Mouse (Mus musculus): ENCODE data around the gene Il17rb. TPM values are rescaled to one million over a fixed set of nuclear protein-coding genes. Genes with fewer than 3 reads are reported as not detected.

Il17rb gene
- 1.0 and 1.4 TPM in 2 replicates for polyA plus RNA-seq (2016; fragmentation: Nextera tagmentation; extraction: Ambion mirVana)

- Histone ChIP-seq H3K4me3 (peak within 1 kb of the TSS; percentile 36), H3K4me1 (peaks cover 6% of the 10 kb centered on the region), H3K4me2 (replicated peaks) (peak within 1 kb of the TSS; percentile 86), H3K9me3 (no peaks in the 10 kb centered on the region), H3K27ac (no peak within 1 kb of the TSS), H3K27me3 (replicated peaks) (peaks cover 29% of the 10 kb centered on the region), H3K36me3 (no peaks in the 10 kb centered on the region), H3K9ac (peak within 1 kb of the TSS; percentile 40; the same call in 1 of the 2 replicates)
- ATAC-seq (ENCODE audit: low FRiP score, low read depth) = 0 out of 2 replicates have a peak, but pooled peaks have one; percentile 21
- 10% methylated on average over 53 of the region's 54 CpGs for WGBS
Observed at GRCm38 (mm10) chr14:30008733-30009575, at the start of gene Il17rb, which contains the start of gene Chdh. Gene Il17rb, minus strand, starts transcription at chr14:30008896. Gene Chdh, plus strand, starts transcription at chr14:30009023.

- ATAC-seq (ENCODE audit: low FRiP score, low read depth) = peak; percentile 77
- Histone ChIP-seq H3K27ac (no peak overlapping the region), H3K27me3 (replicated peaks) (no peaks in the 10 kb centered on the region), H3K4me1 (0 out of 2 replicates have a peak, but pooled peaks cover 4% of the 10 kb centered on the region), H3K4me3 (no peak overlapping the region), H3K4me2 (replicated peaks) (no peak overlapping the region), H3K36me3 (no peaks in the 10 kb centered on the region), H3K9ac (no peak overlapping the region), H3K9me3 (no peaks in the 10 kb centered on the region)
- 60% methylated on average over 13 of the region's 13 CpGs for WGBS
Observed at GRCm38 (mm10) chr14:30056031-30056766, 47.5 kb upstream of the Il17rb start.

- Histone ChIP-seq H3K4me2 (replicated peaks) (no peak overlapping the region), H3K36me3 (no peaks in the 10 kb centered on the region), H3K27me3 (replicated peaks) (no peaks in the 10 kb centered on the region), H3K4me3 (no peak overlapping the region), H3K4me1 (0 out of 2 replicates have a peak, but pooled peaks cover 4% of the 10 kb centered on the region), H3K9ac (no peak overlapping the region), H3K9me3 (no peaks in the 10 kb centered on the region), H3K27ac (no peak overlapping the region)
- 84% methylated on average over 7 of the region's 7 CpGs for WGBS
- no peak for ATAC-seq (ENCODE audit: low FRiP score, low read depth)
Observed at GRCm38 (mm10) chr14:30054922-30055321, 46.2 kb upstream of the Il17rb start.

GRCm38 (mm10) chr14:30050280-30050679 lies 41.6 kb upstream of the Il17rb start:
- Histone ChIP-seq H3K4me3 (no peak overlapping the region), H3K9me3 (no peaks in the 10 kb centered on the region), H3K4me1 (no peaks in the 10 kb centered on the region), H3K27ac (no peak overlapping the region), H3K27me3 (replicated peaks) (no peaks in the 10 kb centered on the region), H3K9ac (no peak overlapping the region), H3K4me2 (replicated peaks) (no peak overlapping the region), H3K36me3 (no peaks in the 10 kb centered on the region)
- 90% methylated on average over 8 of the region's 8 CpGs for WGBS
- no peak for ATAC-seq (ENCODE audit: low FRiP score, low read depth)

- no peak overlapping the region for H3K4me3 ChIP-seq
- H3K4me1 ChIP-seq = no peaks in the 10 kb centered on the region
- no peak for ATAC-seq (ENCODE audit: low FRiP score, low read depth)
- no peaks in the 10 kb centered on the region for H3K27me3 ChIP-seq (replicated peaks)
- WGBS = 88% methylated on average over 3 of the region's 3 CpGs
- no peak overlapping the region for H3K4me2 ChIP-seq (replicated peaks)
- H3K27ac ChIP-seq = no peak overlapping the region
- no peaks in the 10 kb centered on the region for H3K36me3 ChIP-seq
- H3K9ac ChIP-seq = no peak overlapping the region
- H3K9me3 ChIP-seq = no peaks in the 10 kb centered on the region
Observed at GRCm38 (mm10) chr14:30048049-30048448, 39.4 kb upstream of the Il17rb start.

GRCm38 (mm10) chr14:30046976-30047375 lies 38.3 kb upstream of the Il17rb start:
- ATAC-seq (ENCODE audit: low FRiP score, low read depth) = no peak
- H3K4me2 ChIP-seq (replicated peaks) = no peak overlapping the region
- no peaks in the 10 kb centered on the region for H3K27me3 ChIP-seq (replicated peaks)
- H3K4me3 ChIP-seq = no peak overlapping the region
- no peaks in the 10 kb centered on the region for H3K36me3 ChIP-seq
- H3K9me3 ChIP-seq = no peaks in the 10 kb centered on the region
- H3K4me1 ChIP-seq = no peaks in the 10 kb centered on the region
- no peak overlapping the region for H3K27ac ChIP-seq
- H3K9ac ChIP-seq = no peak overlapping the region
- 91% methylated on average over 4 of the region's 4 CpGs for WGBS

GRCm38 (mm10) chr14:30045704-30046220 lies 37.1 kb upstream of the Il17rb start:
- ATAC-seq (ENCODE audit: low FRiP score, low read depth) = no peak
- Histone ChIP-seq H3K36me3 (no peaks in the 10 kb centered on the region), H3K9ac (no peak overlapping the region), H3K4me3 (no peak overlapping the region), H3K27me3 (replicated peaks) (no peaks in the 10 kb centered on the region), H3K9me3 (no peaks in the 10 kb centered on the region), H3K4me1 (no peaks in the 10 kb centered on the region), H3K27ac (no peak overlapping the region), H3K4me2 (replicated peaks) (no peak overlapping the region)
- 87% methylated on average over 8 of the region's 8 CpGs for WGBS

GRCm38 (mm10) chr14:30045239-30045638 lies 36.5 kb upstream of the Il17rb start:
- H3K9ac ChIP-seq = no peak overlapping the region
- H3K4me1 ChIP-seq = no peaks in the 10 kb centered on the region
- H3K9me3 ChIP-seq = no peaks in the 10 kb centered on the region
- no peak overlapping the region for H3K4me2 ChIP-seq (replicated peaks)
- no peaks in the 10 kb centered on the region for H3K36me3 ChIP-seq
- no peak for ATAC-seq (ENCODE audit: low FRiP score, low read depth)
- H3K27me3 ChIP-seq (replicated peaks) = no peaks in the 10 kb centered on the region
- no peak overlapping the region for H3K4me3 ChIP-seq
- 87% methylated on average over 10 of the region's 10 CpGs for WGBS
- no peak overlapping the region for H3K27ac ChIP-seq

GRCm38 (mm10) chr14:30043356-30043940 lies 34.8 kb upstream of the Il17rb start:
- Histone ChIP-seq H3K4me3 (no peak overlapping the region), H3K4me1 (no peaks in the 10 kb centered on the region), H3K27ac (no peak overlapping the region), H3K36me3 (no peaks in the 10 kb centered on the region), H3K9me3 (no peaks in the 10 kb centered on the region), H3K9ac (no peak overlapping the region), H3K27me3 (replicated peaks) (no peaks in the 10 kb centered on the region), H3K4me2 (replicated peaks) (no peak overlapping the region)
- 88% methylated on average over 7 of the region's 7 CpGs for WGBS
- no peak for ATAC-seq (ENCODE audit: low FRiP score, low read depth)

GRCm38 (mm10) chr14:30041836-30042235 lies 33.1 kb upstream of the Il17rb start:
- no peak overlapping the region for H3K4me2 ChIP-seq (replicated peaks)
- no peak overlapping the region for H3K4me3 ChIP-seq
- 83% methylated on average over 9 of the region's 9 CpGs for WGBS
- H3K4me1 ChIP-seq = no peaks in the 10 kb centered on the region
- no peaks in the 10 kb centered on the region for H3K9me3 ChIP-seq
- no peaks in the 10 kb centered on the region for H3K27me3 ChIP-seq (replicated peaks)
- no peak overlapping the region for H3K27ac ChIP-seq
- H3K36me3 ChIP-seq = no peaks in the 10 kb centered on the region
- H3K9ac ChIP-seq = no peak overlapping the region
- ATAC-seq (ENCODE audit: low FRiP score, low read depth) = no peak

- H3K4me3 ChIP-seq = no peak overlapping the region
- no peak for ATAC-seq (ENCODE audit: low FRiP score, low read depth)
- 89% methylated on average over 4 of the region's 4 CpGs for WGBS
- H3K9me3 ChIP-seq = no peaks in the 10 kb centered on the region
- no peaks in the 10 kb centered on the region for H3K36me3 ChIP-seq
- H3K27me3 ChIP-seq (replicated peaks) = no peaks in the 10 kb centered on the region
- H3K4me1 ChIP-seq = no peaks in the 10 kb centered on the region
- no peak overlapping the region for H3K27ac ChIP-seq
- no peak overlapping the region for H3K9ac ChIP-seq
- no peak overlapping the region for H3K4me2 ChIP-seq (replicated peaks)
Observed at GRCm38 (mm10) chr14:30039413-30039812, 30.7 kb upstream of the Il17rb start.

GRCm38 (mm10) chr14:30038431-30038830 lies 29.7 kb upstream of the Il17rb start:
- Histone ChIP-seq H3K4me2 (replicated peaks) (no peak overlapping the region), H3K4me1 (no peaks in the 10 kb centered on the region), H3K27me3 (replicated peaks) (no peaks in the 10 kb centered on the region), H3K4me3 (no peak overlapping the region), H3K27ac (no peak overlapping the region), H3K9me3 (no peaks in the 10 kb centered on the region), H3K9ac (no peak overlapping the region), H3K36me3 (no peaks in the 10 kb centered on the region)
- WGBS = 92% methylated on average over 18 of the region's 18 CpGs
- no peak for ATAC-seq (ENCODE audit: low FRiP score, low read depth)
